Mouse (Mus musculus) mature B cell (primary cell): Measurements from ENCODE around the gene Atpif1.
"Not testable (repeated sequence)": the region's sequence is repeated elsewhere in the genome, so short reads cannot be mapped to it uniquely, and the experiment has no call there.

Source experiments
- in situ Hi-C: fragments of 300-500 bp; cut with MboI; formaldehyde crosslinking; loops from 2 replicates; pipeline ENCODE4 v1.14.3; 2019

Atpif1 gene

DNA sequence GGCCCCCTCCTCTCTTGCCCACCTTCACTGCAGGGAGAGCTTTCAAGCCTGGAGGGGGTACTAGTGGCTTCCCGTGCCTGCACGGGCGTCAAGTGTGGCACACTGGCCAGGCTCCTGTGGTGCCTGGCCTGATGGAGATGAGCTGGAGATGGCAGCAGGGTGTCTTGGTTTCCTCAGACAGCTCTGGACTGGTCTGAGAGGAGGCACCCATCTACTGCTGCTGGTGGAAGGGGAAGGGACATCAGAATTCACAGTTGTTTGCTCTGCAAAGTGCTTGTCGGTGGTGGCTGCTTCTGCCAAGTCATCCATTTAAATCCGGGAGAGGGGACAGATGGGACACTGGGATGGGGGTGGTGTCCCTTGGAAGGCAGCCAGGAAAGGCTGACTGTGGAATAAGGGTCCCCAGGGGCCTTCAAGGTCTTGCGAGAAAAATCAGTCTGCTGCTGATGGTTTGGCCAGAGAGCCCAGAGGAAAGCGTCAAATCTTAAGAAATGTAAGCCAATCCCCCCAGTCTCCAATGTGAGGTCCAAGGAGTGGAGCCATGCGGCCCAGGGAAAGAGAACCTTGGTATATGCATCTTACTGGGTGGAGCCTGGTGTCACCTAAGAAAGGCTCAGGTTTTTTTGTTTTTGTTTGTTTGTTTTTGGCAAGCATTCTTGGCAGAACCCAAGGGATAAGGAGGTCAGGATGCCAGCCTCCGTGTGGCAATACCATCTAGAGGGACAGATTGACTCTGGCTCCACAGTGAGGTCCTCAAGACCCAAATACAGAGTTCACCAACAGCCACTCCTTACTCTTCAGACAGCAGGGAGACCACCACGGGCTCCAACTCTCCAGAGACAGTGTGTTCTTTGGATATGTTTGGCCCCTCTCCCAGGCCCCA, 41.0 kb downstream of the Atpif1 start:
- in situ Hi-C loops = no loop called here

DNA sequence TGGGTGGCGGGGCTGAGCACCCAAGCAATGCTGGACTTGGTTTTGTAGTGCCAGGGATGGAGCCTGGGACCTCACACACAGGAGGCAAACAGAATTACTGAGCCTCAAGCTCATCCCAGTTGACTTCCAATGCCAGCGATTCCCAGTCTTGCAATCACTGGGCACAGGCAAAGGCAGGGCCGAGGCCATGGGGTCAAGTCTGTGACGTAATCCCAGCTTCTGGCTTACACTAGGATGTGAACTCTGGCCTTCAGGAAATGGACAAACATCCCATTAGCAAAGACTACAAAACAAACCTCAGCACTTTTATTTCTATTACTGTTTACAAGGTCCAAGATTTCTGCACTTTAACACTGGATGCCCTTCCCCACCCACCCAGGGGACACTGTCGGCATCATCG, 41.7 kb downstream of the Atpif1 start:
- in situ Hi-C loops = no loop called here

DNA sequence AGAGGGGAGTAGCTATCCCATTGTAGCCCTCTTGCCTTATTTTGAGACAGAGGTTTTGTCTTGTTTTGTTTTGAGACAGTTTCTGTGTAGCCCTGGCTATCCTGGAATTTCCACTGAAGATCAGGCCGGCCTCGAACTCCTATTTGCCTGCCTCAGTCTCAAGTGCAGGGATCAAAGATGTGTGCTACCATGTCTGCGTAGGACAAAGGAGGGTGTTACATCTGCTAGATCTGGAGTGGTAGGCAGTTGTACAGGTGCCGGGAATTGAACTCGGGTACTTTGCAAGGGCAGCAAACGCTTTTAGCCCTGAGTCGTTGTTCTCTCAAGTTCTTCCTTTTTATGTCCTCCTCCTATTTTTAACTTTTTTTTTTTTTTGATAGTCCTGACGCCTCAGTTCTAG, 42.4 kb downstream of the Atpif1 start:
- in situ Hi-C loops = no loop called here

DNA sequence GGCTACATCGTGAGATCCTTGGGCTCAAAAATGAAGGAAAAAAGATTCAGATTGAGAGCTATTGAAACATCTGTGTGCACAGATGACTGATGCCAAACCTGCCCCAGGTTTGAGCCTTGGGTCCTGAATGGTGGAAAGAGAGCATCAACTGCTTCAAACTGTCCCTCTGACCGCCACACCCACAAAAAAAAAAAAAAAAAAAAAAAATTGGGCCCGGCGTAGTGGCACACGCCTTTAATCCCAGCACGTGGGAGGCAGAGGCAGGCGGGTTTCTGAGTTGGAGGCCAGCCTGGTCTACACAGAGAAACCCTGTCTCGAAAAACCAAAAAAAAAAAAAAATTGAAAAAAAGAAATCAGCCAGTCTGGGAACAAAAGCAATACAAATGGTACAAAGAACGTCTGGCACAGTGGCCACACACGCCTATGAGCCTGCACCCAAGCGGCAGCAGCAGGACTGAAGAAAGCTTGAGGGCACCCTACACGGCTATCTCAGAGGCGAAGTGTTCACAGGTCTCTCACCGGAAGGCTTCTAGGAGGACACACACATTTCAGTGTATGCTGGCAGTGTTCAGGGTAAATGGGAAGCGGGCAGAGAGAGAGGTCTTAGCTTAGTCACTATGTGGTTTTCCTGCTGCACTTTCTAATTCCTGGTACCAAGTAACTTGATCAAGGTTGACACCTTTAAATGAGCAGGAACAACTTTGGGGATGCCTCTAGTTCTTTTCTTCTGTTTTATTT, 43.0 kb downstream of the Atpif1 start:
- in situ Hi-C loops = no loop called here

DNA sequence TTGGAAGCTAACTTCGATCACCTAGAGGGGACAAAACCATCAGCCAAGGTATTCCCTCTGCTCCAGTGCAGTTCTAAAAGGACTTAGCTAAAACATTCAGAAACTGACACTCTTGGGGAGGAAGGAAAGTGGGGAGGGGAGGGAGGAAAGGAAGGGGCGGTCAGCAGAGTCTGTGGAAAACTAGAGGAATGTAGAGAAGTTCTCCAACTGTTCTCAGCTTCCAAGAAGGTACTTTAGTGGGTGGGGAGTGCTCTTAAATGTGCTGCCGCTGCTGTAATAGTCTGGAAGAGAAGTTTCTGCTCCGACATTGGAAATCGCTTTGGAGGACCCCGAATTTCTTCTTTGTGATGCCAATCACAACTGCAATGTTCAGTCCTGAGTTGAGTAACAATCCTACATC, 44.5 kb downstream of the Atpif1 start:
- in situ Hi-C loops = no loop called here

DNA sequence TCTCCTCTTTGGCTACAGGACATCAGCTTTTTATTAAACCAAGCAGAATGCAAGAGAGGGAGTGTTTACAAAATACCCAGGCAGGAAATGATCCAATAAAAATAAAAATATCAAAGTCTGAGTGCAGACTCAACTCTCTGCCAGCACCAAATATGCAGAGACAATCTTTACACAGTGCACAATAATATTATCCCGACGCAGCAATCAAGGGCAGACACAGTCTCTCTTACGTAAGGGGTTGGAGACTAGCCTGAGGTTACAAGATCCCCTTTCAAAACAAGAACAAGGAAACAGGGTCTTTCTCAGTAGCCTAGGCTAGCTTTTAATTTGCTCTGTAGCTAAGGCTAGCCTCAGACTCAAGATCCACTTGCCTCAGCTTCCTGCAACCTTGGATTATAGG, 44.9 kb downstream of the Atpif1 start:
- in situ Hi-C loops = no loop called here

DNA sequence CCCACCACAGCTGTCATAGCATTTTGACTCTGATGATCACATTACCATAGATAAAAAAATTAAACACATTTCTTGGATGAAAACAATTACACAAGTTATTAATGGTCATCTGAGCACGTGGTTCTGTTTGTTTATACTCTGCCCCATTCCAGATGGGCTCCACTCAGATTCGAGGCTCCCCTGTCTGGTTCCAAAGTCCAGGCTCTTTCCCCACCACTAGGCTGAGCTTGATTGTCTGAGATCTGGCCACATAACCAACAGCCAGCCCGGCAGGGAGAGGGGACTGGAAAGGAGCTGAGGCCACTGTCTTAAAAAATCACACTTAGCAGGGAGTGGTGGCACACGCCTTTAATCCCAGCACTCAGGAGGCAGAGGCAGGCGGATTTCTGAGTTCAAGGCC, 48.6 kb downstream of the Atpif1 start:
- in situ Hi-C loops = no loop called here

DNA sequence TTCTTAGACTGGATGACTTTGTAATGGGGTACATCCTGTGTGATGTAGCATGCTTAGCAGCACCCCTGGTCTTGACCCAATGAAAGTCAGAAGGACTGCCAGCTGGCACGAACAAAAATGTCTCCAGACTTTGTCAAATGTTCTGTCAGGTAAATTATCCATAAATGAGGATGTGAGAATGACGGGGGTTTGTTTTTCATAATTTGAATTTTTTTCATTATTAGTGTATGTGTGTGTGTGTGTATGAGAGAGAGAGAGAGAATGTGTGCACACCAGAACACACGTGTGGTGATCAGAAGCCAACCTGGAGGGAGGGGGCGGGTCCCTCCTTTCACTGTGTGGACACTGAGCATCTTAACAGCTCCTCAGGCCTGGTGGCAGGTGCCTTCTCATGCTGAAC, 49.2 kb downstream of the Atpif1 start:
- in situ Hi-C loops = no loop called here

DNA sequence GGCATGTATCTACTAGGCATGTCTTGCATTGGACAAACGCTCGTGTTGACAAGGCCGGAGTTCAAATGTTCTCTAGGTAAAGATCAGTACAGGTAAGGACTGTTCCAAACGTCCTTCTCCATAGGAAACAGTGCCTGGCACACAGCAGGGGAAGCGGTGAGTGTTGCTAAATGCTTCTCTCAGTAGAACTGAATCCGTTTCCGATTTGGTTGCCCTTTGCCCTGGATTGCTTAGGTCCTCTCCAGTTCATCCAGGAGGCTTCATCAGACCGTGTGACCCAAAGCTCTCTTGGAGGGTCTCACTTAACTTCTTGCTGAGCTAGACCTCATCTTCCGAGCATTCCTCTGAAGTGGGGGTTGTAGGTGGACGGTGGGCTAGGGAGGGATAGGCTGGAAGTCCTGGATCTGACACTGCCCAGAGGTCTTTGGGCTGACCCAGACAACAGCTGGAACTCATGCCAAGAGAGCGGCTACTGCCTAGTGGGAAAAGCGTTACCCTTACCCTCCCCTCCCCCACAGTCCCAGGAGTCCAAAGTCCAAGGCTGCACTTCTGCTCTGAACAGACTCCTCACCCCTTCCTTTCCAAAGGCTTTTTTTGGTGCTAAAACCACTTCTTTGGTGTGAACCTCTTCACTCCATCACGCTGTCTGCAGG, 50.4 kb downstream of the Atpif1 start:
- in situ Hi-C loops = no loop called here

DNA sequence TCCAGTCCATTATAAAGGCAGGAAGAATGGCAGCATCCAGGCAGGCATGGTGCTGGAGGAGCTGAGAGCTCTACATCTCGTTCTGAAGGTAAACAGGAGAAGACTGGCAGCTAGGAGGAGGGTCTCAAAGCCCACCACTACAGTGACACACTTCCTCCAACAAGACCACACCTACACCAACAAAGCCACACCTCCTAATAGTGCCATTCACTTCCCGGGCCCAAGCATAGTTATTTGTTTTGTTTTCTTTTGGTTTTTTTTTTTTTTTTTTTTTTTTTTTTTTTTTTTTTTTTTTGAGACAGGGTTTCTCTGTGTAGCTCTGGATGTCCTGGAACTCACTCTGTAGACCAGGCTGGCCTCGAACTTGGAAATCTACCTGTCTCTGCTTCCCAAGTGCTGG, 51.4 kb downstream of the Atpif1 start:
- in situ Hi-C loops = not testable (repeated sequence)
